Mouse (Mus musculus) E14TG2a.4 (cell line): ENCODE measurements around the gene Acap1.

ENCODE experiments used
- CTCF ChIP-seq: conservative IDR thresholded peaks from 2 replicates; pipeline ENCODE4 v1.5.1; 2014; ENCODE audit warnings: low read length
- NANOG ChIP-seq: IDR thresholded peaks from 2 replicates; pipeline ENCODE4 v1.6.1; 2014; ENCODE audit warnings: borderline replicate concordance, low read length, mixed read lengths

GRCm38 (mm10) chr11:69846198-69846680 lies 49.1 kb downstream of the Acap1 start, which contains the start of gene Plscr3:
- no peak for TF ChIP-seq CTCF
- no peak for TF ChIP-seq NANOG
